Mouse (Mus musculus) spleen, adult 18-20 months (tissue): Measurements from ENCODE around the gene Tmem30a.

Experiments used
- DNase-seq, 2 experiments: peaks; one replicate each; pipeline ENCODE4 v3.0.0; 2022; ENCODE audit warnings: mixed read lengths in 2 of 2

The Tmem30a gene

GRCm38 (mm10) chr9:79792841-79793835 lies at the start of gene Tmem30a:
Tmem30a (minus strand) TSS chr9:79793507.
- peak; percentile 82 to 84 for DNase-seq

GRCm38 (mm10) chr9:79842615-79843014 lies 49.3 kb upstream of the Tmem30a start:
- no peak for DNase-seq

GRCm38 (mm10) chr9:79842028-79842427 lies 48.7 kb upstream of the Tmem30a start:
- DNase-seq: no peak

GRCm38 (mm10) chr9:79831294-79831693 lies 38.0 kb upstream of the Tmem30a start:
- no peak for DNase-seq

- DNase-seq: no peak
Observed at GRCm38 (mm10) chr9:79830874-79831273, 37.6 kb upstream of the Tmem30a start.

- no peak for DNase-seq
Observed at GRCm38 (mm10) chr9:79829842-79830800, 36.8 kb upstream of the Tmem30a start.

- DNase-seq: no peak
Observed at GRCm38 (mm10) chr9:79827072-79827471, 33.8 kb upstream of the Tmem30a start.

GRCm38 (mm10) chr9:79825526-79825925 lies 32.2 kb upstream of the Tmem30a start:
- DNase-seq: no peak

- DNase-seq: no peak
Observed at GRCm38 (mm10) chr9:79823856-79824255, 30.5 kb upstream of the Tmem30a start.

- no peak for DNase-seq
Observed at GRCm38 (mm10) chr9:79823438-79823837, 30.1 kb upstream of the Tmem30a start.

- no peak for DNase-seq
Observed at GRCm38 (mm10) chr9:79816464-79816863, 23.2 kb upstream of the Tmem30a start.

- no peak for DNase-seq
Observed at GRCm38 (mm10) chr9:79816013-79816412, 22.7 kb upstream of the Tmem30a start.

GRCm38 (mm10) chr9:79814592-79814991 lies 21.3 kb upstream of the Tmem30a start:
- no peak for DNase-seq

GRCm38 (mm10) chr9:79810969-79811902 lies 17.9 kb upstream of the Tmem30a start:
- no peak for DNase-seq

GRCm38 (mm10) chr9:79810534-79810933 lies 17.2 kb upstream of the Tmem30a start:
- no peak for DNase-seq

GRCm38 (mm10) chr9:79809411-79809810 lies 16.1 kb upstream of the Tmem30a start:
- DNase-seq: no peak

- no peak for DNase-seq
Observed at GRCm38 (mm10) chr9:79807178-79807577, 13.9 kb upstream of the Tmem30a start.

- no peak for DNase-seq
Observed at GRCm38 (mm10) chr9:79806317-79807075, 13.2 kb upstream of the Tmem30a start.

- DNase-seq: no peak
Observed at GRCm38 (mm10) chr9:79805426-79805825, 12.1 kb upstream of the Tmem30a start.

GRCm38 (mm10) chr9:79796461-79797135 lies 3.3 kb upstream of the Tmem30a start:
- no peak for DNase-seq

GRCm38 (mm10) chr9:79795076-79795475 lies 1.8 kb upstream of the Tmem30a start:
- no peak for DNase-seq
